Mouse (Mus musculus) forebrain, embryonic 10.5 days (tissue): ENCODE measurements around the gene Mcu. TPM values are rescaled to one million over a fixed set of nuclear protein-coding genes. Genes with fewer than 3 reads are reported as not detected.

ENCODE experiments used
- DNase-seq: peaks from one replicate; pipeline ENCODE4 v3.0.0-alpha.2; 2017; ENCODE audit warnings: low spot score; ENCODE audit errors: extremely low spot score
- H3K27ac ChIP-seq: fragments of 300-500 bp; sonication (generic); 2 replicates; pipeline ENCODE4 v1.5.1; 2016; ENCODE audit warnings: mild to moderate bottlenecking
- H3K27me3 ChIP-seq: fragments of 300-500 bp; sonication (generic); 2 replicates; pipeline ENCODE4 v1.6.1; 2016; ENCODE audit warnings: mild to moderate bottlenecking; ENCODE audit not compliant: poor library complexity, severe bottlenecking
- H3K36me3 ChIP-seq: fragments of 300-500 bp; sonication (generic); replicated peaks from 2 replicates; pipeline ENCODE4 v1.6.1; 2016; ENCODE audit warnings: mild to moderate bottlenecking, moderate library complexity
- H3K4me1 ChIP-seq: fragments of 300-500 bp; sonication (generic); 2 replicates; pipeline ENCODE4 v1.6.1; 2016
- H3K4me3 ChIP-seq: fragments of 300-500 bp; sonication (generic); 2 replicates; pipeline ENCODE4 v1.5.1; 2016; ENCODE audit warnings: mild to moderate bottlenecking, moderate library complexity
- H3K9me3 ChIP-seq: fragments of 300-500 bp; sonication (generic); 2 replicates; pipeline ENCODE4 v1.6.1; 2016; ENCODE audit warnings: mild to moderate bottlenecking, moderate library complexity
- WGBS: fragments of 180-500 bp; shearing (Covaris S2); methylation state at CpG from one replicate; pipeline ENCODE4 v1.1.7; 2016; 5-methylcytosine and 5-hydroxymethylcytosine counted together
- polyA plus RNA-seq: library from polyadenylated mRNA; unstranded; fragments of >200 nt; fragmentation: Nextera tagmentation; extraction: Ambion mirVana; gene quantifications from 2 replicates; pipeline ENCODE4 v1.2.1, GENCODE M21; 2016

The Mcu gene
- polyA plus RNA-seq, 1 experiment from 2014 or later = 19.1 TPM

DNA sequence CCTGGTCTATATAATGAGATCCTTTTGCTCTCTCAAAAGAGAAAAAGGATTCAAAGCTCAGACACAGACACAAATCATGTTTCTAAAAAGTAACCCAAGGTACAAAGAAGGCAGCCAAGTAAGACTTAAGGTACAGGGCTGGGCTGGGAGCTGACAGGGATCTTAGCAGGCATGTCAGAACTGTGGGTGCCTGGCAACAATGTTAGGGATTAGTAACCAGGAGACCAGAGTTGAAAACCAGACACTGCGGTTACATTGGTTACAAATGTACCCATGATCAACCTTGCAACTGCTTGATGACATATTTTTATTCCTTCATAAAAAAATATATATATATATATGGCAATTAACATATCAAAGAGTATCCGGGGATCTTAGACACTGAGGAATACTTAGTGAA lies 19.6 kb upstream of the Mcu start:
- WGBS = 76% methylated on average over 2 of the region's 2 CpGs
- DNase-seq = no peak
- Histone ChIP-seq H3K9me3 (no peaks in the 10 kb centered on the region), H3K27ac (no peak overlapping the region), H3K4me3 (no peak overlapping the region), H3K27me3 (no peaks in the 10 kb centered on the region), H3K4me1 (peaks cover 15% of the 10 kb centered on the region; the same call in 1 of the 2 replicates), H3K36me3 (no peaks in the 10 kb centered on the region)

DNA sequence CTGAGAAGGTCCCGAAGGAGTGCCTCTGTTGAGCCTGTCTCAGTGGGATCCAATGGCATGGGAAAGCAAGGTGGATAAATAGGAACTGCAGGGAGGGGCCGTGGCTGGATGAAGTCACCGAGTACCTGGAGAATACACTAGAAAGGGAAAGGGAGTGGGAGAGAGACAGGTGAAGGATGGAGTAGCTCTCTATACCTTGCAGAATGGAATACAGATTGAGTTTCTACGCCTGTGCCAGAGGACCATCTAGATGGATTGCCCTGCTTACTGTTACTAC lies 13.0 kb upstream of the Mcu start:
- 83% methylated on average over 4 of the region's 4 CpGs for WGBS
- Histone ChIP-seq H3K4me1 (peaks cover 22% of the 10 kb centered on the region), H3K9me3 (no peaks in the 10 kb centered on the region), H3K27me3 (no peaks in the 10 kb centered on the region), H3K36me3 (no peaks in the 10 kb centered on the region), H3K4me3 (no peak overlapping the region), H3K27ac (no peak overlapping the region)
- DNase-seq = no peak

DNA sequence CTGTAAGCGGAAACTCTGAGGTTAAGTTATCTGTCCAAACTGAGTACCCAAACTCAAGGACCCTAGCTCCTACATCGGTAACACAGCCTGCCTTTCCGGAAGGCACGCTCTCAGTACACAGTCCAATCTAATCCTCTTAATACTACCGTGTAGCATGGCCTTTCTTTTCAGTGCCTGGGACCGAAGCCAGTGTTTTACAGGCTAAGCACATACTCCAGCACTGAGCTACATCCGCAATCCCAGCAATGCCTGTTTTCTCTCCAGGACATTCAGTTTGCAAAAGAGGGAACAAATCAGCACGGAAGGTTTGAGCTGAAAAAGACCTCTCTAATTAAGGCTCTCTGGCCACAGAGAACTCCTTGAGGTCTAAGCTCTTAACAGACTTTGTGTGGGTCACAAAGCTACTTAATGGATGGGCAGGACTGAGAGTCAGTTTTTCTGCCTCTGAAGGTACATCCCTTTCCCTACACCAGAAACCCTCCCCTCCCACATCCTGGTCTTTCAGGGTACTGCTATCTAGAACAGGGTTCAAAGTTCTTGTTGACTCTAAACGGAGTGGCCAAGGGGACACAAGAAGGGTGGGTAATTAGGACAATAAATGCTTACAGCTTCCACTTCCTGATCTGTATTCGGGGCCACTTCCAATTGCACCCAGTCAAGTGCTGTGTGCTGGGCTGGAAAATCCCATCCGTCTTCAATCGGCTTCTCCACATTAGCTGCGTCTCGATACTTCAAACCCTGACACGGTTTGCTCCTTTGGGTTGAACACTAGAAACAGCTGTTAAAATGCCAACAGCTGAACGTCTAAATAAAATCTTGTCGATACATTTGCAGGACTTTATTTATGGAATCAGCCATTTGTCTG lies 12.4 kb upstream of the Mcu start:
- no peaks in the 10 kb centered on the region for H3K27me3 ChIP-seq
- H3K9me3 ChIP-seq = no peaks in the 10 kb centered on the region
- DNase-seq = no peak
- H3K4me1 ChIP-seq = peaks cover 22% of the 10 kb centered on the region
- H3K4me3 ChIP-seq = no peak overlapping the region
- 0 out of 2 replicates have a peak overlapping the region, but pooled peaks have one; percentile 6 for H3K27ac ChIP-seq
- WGBS = 61% methylated on average over 17 of the region's 17 CpGs
- no peaks in the 10 kb centered on the region for H3K36me3 ChIP-seq

DNA sequence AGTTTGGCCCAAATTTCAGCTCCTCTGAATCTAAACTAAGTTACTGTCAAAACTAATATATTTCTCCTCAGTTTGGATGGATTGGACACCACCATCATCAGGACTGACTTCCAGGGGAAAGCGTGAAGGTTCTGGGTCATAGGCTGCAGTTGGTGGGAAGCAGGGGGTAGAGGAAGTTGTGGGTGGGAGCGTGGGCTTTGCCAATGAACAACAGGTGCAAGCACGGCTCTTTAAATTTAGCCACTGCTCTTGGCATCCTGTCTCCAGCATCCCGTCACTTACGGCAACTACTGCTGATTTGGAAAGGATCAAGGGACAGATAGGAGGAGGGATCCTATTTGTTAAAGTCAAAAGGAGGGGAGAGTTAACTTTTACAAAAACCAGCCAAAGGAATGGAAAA lies 7.0 kb upstream of the Mcu start:
- Histone ChIP-seq H3K4me1 (peaks cover 11% of the 10 kb centered on the region), H3K36me3 (no peaks in the 10 kb centered on the region), H3K9me3 (no peaks in the 10 kb centered on the region), H3K27ac (no peak overlapping the region), H3K4me3 (no peak overlapping the region), H3K27me3 (no peaks in the 10 kb centered on the region)
- WGBS = 85% methylated on average over 5 of the region's 5 CpGs
- DNase-seq = no peak

DNA sequence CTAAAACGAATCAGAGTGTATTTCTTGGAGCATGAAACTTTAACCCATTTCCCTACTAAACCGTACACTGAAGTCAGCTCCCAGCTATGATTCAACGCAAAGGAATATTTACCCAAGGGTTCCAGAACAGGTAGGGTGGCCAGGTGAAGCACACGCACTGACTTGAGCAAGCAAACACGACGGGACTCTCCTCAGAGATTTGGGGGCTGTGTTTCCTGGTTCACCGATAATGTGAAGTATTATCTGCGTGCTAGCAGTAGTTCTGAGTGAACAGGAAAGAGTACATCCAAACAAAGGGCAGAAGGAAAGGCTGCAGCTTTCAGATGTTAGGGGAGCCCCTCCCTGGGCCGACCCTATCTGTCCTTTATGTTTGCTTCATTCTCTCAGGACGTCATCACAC lies 4.9 kb upstream of the Mcu start:
- WGBS = 84% methylated on average over 10 of the region's 10 CpGs
- H3K27me3 ChIP-seq = no peaks in the 10 kb centered on the region
- no peak for DNase-seq
- H3K36me3 ChIP-seq = no peaks in the 10 kb centered on the region
- H3K27ac ChIP-seq = no peak overlapping the region
- peaks cover 6% of the 10 kb centered on the region for H3K4me1 ChIP-seq
- no peaks in the 10 kb centered on the region for H3K9me3 ChIP-seq
- no peak overlapping the region for H3K4me3 ChIP-seq

DNA sequence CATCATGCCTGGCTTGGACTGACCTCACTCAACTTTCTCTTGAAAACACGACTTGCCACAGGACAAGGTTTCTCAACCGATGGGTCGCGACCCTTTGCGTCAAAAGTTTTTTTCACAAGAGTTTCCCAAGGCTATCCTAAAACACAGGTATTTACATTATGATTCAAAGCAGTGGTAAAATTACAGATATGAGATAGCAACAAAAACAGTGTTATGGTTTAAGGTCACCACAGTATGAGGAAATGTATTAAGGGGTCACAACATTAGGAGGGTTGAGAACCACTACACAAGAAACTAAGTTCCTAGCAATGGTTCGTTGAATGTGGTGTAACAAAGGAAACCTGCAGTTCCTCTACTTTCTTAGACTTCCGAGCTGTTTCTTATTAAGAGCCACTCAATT lies 1.3 kb upstream of the Mcu start:
- H3K36me3 ChIP-seq = no peaks in the 10 kb centered on the region
- peaks cover 27% of the 10 kb centered on the region for H3K4me1 ChIP-seq
- no peak overlapping the region for H3K4me3 ChIP-seq
- no peak for DNase-seq
- no peaks in the 10 kb centered on the region for H3K27me3 ChIP-seq
- H3K9me3 ChIP-seq = no peaks in the 10 kb centered on the region
- WGBS = 95% methylated on average over 7 of the region's 7 CpGs
- no peak overlapping the region for H3K27ac ChIP-seq

DNA sequence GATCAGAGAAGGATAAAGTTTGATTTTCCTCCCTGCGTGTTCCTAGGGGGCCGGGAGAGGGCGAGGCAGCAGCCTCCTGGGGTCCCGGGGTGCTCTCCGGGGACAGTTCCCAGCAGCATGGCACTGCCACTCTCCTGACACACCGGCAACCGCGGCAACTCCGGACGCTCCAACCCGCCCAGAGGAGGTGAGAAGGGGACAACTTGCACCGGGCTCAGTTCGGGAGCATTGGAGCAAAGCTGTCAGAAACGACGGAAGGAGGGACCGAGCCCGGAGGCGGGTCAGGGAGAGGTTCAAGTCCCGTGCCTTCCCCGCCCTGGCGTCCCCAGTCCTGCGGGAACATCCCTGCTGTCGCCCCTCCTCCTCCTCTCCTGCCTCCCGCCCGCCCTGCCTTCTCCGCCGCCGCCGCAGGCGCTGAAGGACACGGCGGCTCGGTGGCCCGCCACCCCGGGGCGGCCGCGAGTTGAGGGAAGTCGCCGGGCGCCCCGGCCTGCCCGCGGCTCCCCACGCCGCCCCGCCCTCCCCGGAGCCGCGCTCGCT lies 441 bp downstream of the Mcu start, which contains the start of gene Gm10322:
Gene Gm10322, plus strand, starts transcription at position 83 of the 540 bp plus-strand sequence.
- Histone ChIP-seq H3K4me3 (peak within 1 kb of the TSS; percentile 95), H3K36me3 (no peaks in the 10 kb centered on the region), H3K27ac (peak within 1 kb of the TSS; percentile 94), H3K27me3 (no peaks in the 10 kb centered on the region), H3K4me1 (peaks cover 27% of the 10 kb centered on the region), H3K9me3 (no peaks in the 10 kb centered on the region)
- WGBS = 1% methylated on average over 45 of the region's 51 CpGs
- DNase-seq = peak; percentile 66

DNA sequence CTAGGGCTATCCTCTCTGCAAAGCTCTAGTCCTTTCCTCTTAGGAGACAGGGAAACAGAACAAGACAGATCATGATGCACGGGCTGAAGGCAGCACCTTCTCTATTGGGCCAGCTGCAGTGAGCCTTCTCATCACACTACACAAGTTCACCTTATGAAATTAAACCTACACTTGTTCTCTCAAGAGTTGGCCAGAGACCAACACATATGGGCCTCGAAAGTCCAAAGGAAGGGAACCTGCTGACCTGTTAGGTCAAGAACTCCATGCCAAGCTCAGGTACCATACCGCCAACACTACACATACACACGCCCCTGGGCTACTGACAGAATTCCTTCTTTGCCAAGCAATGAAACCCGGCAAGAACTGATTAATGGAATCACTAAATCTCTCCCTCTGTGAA lies 1.1 kb downstream of the Mcu start:
- 38% methylated on average over 5 of the region's 5 CpGs for WGBS
- Histone ChIP-seq H3K27ac (peak overlapping the region; percentile 94; the same call in 1 of the 2 replicates), H3K4me3 (peak overlapping the region; percentile 95), H3K27me3 (no peaks in the 10 kb centered on the region), H3K4me1 (peaks cover 27% of the 10 kb centered on the region), H3K36me3 (no peaks in the 10 kb centered on the region), H3K9me3 (no peaks in the 10 kb centered on the region)
- no peak for DNase-seq

DNA sequence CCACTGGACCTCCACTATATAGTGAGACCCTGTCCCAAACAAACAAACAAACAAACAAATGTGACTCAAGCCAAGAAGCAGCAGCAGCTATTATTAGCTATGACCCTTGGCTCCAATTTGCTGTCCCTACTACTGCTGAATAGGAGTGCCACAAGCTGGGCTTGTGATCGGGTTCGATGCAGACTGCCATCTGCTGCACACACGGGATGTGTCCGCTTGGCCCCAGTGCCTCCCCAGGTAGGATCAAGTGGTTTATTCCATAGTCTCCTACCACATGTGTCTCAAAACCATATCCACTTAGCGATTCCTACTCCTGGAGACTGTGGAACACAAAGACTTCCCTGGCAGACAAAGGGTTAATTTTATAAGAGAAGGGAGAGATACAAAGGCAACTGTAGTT lies 2.4 kb downstream of the Mcu start:
- Histone ChIP-seq H3K4me3 (no peak overlapping the region), H3K36me3 (no peaks in the 10 kb centered on the region), H3K4me1 (peaks cover 27% of the 10 kb centered on the region), H3K27ac (no peak overlapping the region), H3K9me3 (no peaks in the 10 kb centered on the region), H3K27me3 (no peaks in the 10 kb centered on the region)
- DNase-seq = no peak
- WGBS = 93% methylated on average over 5 of the region's 5 CpGs

DNA sequence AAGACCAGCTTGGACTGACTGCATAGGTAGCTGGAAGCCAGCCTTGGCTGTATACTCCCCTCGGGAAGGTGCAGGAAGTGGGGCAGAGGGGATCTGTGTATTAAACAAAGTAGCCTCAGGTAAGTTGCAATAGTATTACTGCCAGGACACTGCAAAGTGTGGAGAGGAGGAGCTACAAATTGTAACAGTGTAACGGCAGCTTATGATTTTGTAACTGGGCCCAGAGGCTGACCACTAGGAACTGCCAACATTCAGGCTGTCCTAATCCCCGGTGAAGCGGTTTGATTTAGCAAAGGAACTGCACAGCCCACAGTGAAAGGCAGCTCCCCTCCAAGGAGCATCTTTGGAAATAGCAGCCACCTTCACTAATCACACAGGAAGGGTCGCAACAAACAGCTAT lies 3.2 kb downstream of the Mcu start:
- 77% methylated on average over 5 of the region's 5 CpGs for WGBS
- Histone ChIP-seq H3K27ac (no peak overlapping the region), H3K9me3 (no peaks in the 10 kb centered on the region), H3K4me3 (no peak overlapping the region), H3K36me3 (no peaks in the 10 kb centered on the region), H3K4me1 (peaks cover 27% of the 10 kb centered on the region), H3K27me3 (no peaks in the 10 kb centered on the region)
- no peak for DNase-seq

DNA sequence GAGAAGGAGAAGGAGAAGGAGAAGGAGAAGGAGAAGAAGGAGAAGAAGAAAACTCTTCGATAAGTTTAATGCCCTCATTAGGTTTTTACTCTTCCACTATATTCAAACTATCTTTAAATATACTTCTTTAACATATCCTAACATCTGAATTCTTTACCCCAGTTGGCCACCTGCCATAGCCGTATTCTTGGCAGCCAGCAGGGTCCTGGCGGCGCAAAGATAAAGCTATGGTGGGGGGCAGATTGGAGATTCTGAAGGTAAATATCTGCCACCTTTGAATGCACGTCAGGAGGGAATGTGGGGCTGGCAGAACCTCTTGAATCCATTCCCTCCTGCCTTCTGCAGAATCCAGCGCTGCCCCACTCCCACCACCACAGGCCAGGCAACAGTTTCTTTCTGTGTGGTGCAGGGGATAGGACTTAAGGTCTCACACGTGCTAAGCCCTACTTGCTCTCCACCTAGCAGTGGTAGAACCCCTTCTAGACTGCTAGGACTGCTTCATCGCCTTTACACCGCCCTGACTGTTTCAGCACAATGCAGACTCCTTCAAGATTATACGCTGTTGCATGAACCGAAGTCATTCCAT lies 11.5 kb downstream of the Mcu start:
- H3K4me1 ChIP-seq = peaks cover 6% of the 10 kb centered on the region; the same call in 1 of the 2 replicates
- no peaks in the 10 kb centered on the region for H3K36me3 ChIP-seq
- H3K27ac ChIP-seq = no peak overlapping the region
- no peak for DNase-seq
- no peak overlapping the region for H3K4me3 ChIP-seq
- no peaks in the 10 kb centered on the region for H3K9me3 ChIP-seq
- WGBS = 86% methylated on average over 11 of the region's 11 CpGs
- H3K27me3 ChIP-seq = no peaks in the 10 kb centered on the region

DNA sequence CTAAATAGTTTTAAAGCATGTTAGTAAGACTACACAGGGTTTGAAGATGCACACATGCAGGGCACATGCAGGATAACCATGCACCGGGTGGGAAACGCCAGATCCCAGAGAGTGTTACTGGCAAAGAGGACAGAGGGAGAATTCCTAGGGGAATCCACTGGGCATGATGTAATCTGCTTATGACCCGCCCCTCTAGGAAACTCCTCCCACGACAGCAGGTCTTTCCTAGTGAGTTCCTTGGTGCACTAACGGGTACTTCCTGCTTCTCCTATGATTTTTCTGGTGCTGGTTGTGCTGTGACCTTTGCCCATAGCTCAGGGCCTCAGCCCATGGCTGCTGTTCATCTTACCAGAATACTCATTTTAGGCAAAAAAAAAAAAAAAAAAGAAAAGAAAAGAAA lies 12.6 kb downstream of the Mcu start:
- DNase-seq = no peak
- Histone ChIP-seq H3K4me3 (no peak overlapping the region), H3K4me1 (peaks cover 6% of the 10 kb centered on the region; the same call in 1 of the 2 replicates), H3K9me3 (no peaks in the 10 kb centered on the region), H3K27ac (no peak overlapping the region), H3K27me3 (no peaks in the 10 kb centered on the region), H3K36me3 (no peaks in the 10 kb centered on the region)
- 60% methylated on average over 5 of the region's 5 CpGs for WGBS

DNA sequence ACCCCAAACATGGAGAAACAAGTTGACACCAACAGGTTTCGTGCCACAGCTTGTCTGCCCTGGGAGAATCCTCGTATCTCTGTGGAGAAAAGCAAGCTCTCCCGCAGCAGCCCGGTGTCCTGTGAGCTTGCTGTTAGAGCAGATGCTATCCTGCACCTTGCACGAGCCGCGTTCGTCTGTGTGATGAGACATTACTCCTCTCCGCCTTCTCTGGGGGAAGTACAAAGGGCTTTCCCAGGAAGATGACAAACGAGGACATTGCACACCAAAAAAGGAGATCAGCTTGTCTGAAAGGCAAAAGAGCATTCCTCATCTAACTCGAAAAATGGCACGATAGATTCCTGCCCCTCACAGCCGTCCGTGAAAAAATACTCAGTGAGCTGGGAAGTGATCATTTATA lies 13.6 kb downstream of the Mcu start:
- Histone ChIP-seq H3K36me3 (no peaks in the 10 kb centered on the region), H3K4me1 (peaks cover 6% of the 10 kb centered on the region; the same call in 1 of the 2 replicates), H3K4me3 (no peak overlapping the region), H3K27me3 (no peaks in the 10 kb centered on the region), H3K9me3 (no peaks in the 10 kb centered on the region), H3K27ac (no peak overlapping the region)
- no peak for DNase-seq
- WGBS = 84% methylated on average over 14 of the region's 14 CpGs
